Mouse (Mus musculus) right cerebral cortex, postnatal 10 days (tissue): ENCODE measurements at regions not wholly inside any gene's neighbourhood (a gene's known extent, or its start where the extent isn't known, plus 50 kb on each side); places are given as distances from the start of the nearest gene placed in this dataset.

Source experiments
- DNase-seq, 2 experiments: peaks; one replicate each; pipeline ENCODE4 v3.0.0; 2021; ENCODE audit warnings: low spot score in 2 of 2

- DNase-seq, result no peak
These were observed 654.8 kb upstream of the Mef2c start for GRCm38 (mm10) chr13:82849037-82849436.

- DNase-seq, result no peak
These were observed 634.0 kb upstream of the Mef2c start for GRCm38 (mm10) chr13:82869869-82870268.

DNA sequence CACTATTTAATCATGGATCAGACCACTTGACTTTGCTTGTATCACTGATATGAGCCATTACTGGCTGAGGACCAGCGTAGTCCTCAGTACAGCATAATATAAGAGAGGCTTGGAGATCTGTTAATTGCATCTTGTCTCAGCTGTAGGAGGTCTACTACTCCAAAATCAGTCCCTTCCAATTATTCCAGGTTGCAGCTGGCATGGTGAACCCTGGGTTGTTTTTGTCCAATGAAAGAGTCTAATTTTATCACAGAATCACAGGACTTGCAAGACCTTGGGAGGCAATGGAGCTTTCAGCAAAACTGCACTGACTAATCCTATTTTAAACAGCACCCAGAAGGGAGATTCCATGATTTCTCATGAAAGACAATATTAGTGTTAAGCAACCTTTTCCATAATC, 629.7 kb upstream of the Mef2c start:
- DNase-seq, result no peak

DNA sequence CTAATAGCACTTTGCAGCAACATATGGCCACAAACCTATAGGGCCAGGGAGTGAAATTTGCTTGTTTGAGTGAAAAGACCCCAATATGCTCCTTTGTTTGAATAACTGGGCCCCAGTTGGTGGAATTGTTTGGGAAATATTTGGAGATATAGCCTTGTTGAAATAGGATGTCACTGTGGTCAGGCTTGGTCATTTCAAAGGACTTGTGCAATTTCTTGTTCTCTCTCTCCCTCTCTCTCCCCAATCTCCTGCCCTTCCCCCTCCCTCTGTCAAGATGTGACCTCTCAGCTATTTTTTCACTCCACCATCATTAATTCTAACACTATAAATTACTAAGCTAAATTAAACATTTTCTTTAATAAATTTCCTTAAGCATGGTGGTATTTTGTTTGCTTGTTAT, 620.5 kb upstream of the Mef2c start:
- DNase-seq, result no peak

GRCm38 (mm10) chr13:82888755-82889154, 615.1 kb upstream of the Mef2c start:
- DNase-seq, result no peak

GRCm38 (mm10) chr13:82892731-82893130, 611.1 kb upstream of the Mef2c start:
- peak in 1 of 2 experiments; percentile 35 for DNase-seq

- DNase-seq, result no peak
These were observed 604.1 kb upstream of the Mef2c start for GRCm38 (mm10) chr13:82899686-82900085.

GRCm38 (mm10) chr13:82902160-82902559, 601.7 kb upstream of the Mef2c start:
- no peak for DNase-seq

DNA sequence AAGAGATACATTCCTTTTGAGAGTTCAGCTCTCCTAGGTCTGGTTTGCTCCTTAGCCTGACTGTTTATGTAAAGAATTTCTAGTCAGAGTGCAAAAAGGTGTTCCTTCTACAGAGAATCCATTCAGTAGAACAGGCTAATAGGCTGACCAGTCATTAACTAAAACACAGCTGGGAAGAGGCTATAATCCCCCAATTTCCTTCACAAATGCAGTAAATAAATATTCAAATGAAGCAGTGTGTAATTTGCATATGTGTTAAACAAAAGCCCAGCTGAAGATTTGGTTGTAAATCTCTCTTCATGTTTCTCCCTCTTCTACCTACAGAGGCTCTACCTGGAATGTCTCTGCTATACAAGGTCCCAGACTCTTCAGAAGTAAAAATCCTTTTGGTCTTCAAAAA, 600.2 kb upstream of the Mef2c start:
- no peak for DNase-seq

DNA sequence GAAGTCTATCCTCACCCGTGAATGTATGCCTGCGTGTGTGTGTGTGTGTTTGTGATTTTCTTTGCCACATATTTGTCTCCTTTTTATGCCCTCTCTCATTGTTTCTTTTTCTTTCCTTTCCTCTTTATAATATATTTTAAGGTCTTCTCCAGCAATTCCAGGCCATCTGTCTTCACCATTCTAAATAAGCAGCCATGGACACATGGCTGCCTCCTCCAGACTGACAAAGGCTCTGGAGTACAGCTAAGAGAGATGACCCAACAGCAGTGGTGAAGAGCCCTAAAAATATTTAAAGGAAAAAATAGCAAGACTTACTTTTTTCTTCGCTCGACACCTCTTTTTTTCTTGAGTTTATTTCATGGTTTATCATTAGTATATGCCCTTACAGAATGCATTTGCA, 596.1 kb upstream of the Mef2c start:
- peak in 1 of 2 experiments; percentile 55 for DNase-seq

- DNase-seq, result peak; percentile 37 to 63
These were observed 594.7 kb upstream of the Mef2c start for GRCm38 (mm10) chr13:82909151-82909550.

- DNase-seq, result peak in 1 of 2 experiments; percentile 57
These were observed 591.0 kb upstream of the Mef2c start for GRCm38 (mm10) chr13:82912859-82913258.

DNA sequence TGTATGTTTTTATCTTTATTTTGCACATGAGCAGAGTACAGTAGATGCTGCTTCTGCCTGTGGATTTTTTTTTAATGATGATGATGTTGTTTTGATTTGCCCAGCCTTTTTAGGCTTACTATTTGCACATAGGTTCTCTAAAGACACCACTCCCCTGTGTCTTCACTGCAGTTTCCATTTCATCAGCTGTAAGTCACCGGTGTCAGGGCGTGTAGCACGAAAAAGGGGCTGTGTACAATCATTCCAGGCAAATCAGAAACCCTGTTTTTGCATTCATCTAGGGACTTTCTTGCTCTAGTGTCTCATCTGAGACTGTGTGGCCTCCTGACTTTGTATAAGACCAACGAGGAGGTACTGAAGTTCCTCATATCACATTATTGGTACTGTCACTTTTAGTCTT, 588.6 kb upstream of the Mef2c start:
- no peak for DNase-seq

DNA sequence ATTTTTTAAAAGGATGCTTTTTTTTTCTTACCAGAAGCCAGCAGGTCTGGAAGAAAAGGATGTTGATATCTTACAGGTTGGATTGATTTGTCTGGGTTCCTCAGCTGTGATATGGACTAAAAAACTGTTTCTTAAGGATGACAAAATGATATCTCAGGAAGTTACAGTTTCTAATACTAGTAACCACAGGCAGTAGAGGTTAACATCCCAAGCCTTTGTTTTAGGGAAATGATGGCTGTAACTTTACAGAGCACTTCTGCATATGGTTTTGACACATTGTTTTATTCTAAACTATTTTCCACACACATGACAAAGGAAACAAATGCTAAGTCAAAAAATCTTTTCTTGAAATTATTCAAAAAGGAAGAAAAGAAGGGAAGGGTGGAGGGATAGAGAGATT, 573.8 kb upstream of the Mef2c start:
- no peak for DNase-seq

- no peak for DNase-seq
These were observed 566.0 kb upstream of the Mef2c start for GRCm38 (mm10) chr13:82937856-82938255.

DNA sequence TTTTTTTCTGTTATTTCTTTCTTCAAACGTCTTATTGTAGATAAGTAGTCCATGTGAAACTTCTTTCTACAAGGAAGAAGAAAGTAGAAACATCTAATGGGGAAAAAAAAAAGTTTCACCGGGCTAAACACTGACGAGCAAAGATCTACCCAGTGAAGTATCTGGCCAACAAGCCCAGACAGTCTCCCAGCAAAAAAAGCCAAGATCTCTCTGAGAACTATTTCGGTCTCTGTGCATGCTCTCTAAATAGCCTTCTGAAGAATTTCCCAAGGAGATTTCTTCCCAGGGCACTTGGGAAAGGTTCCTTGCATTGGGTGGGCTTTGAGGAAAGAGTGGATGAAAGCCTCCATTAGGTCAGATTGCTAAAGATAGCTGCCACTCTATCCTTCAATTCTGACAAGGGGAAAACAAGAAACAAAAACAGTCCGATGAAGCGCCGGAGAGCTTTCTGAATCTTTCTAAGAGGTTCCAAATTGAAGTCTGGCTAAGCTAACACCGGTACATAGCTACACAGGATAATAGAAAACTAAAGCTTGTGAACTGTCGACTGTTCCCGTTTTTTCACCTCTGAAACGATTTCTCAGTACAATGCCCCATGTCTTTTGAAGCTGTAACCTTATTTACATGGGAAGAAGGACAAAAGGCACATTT, 561.0 kb upstream of the Mef2c start:
- DNase-seq, result peak; percentile 24 to 44

DNA sequence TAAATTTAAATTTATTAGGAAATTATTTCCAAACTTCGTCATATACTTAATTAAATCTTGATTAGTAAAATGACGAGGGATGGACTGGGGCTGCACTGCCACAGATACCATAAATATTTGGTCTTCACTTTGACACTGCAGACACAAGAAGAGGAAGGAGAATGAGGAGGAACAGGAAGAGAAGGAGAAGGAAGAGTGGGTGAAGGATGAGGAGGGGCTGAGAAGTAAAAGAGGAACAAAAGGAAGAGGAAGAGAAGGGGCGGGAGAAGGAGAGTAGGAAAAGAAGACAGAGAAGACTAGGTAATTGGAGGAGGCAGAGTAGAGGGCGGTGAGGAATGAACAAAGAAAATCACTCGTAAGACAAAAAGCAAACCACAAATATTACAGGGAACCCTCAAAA, 556.9 kb upstream of the Mef2c start:
- DNase-seq, result no peak

DNA sequence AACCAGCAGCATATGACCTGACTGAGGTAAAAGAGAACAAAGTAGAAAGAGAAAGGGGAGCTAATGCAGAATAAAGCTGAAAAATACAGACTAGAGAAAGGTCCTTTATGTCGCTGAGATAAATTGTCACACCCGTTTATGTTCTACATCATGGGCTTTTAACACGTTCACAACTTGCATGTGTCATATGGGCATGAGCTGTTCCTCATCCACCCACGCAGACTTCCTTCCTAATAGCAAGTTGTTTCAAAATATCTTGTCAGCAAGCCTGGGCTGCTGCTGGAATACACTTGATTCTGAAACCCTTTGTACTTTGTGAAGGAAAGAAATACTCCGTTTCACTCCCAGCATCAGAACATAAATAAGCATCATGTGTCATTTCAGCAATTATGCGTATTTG, 554.3 kb upstream of the Mef2c start:
- DNase-seq, result peak in 1 of 2 experiments; percentile 43

DNA sequence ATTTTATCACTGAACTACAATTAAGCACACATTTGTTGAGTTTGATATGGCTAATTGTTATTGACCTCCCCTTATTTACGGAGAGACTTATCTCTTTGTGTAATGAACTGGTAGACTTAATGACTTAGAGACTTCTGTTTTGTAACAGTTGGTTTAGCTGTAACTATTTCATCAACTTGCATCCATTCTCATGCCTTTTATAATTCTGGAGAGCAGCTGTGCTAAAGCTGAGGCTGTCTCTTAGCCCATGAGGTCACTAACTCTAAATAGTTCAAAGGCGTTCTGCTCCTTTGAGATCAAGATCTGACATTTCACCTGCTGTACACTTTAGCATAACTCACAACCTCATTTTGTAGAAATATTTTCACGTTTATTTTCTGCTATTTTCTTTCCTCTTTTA, 541.5 kb upstream of the Mef2c start:
- no peak for DNase-seq

GRCm38 (mm10) chr13:82971722-82972121, 532.1 kb upstream of the Mef2c start:
- peak; percentile 32 to 74 for DNase-seq

GRCm38 (mm10) chr13:82974210-82974811, 529.5 kb upstream of the Mef2c start:
- DNase-seq, result no peak

GRCm38 (mm10) chr13:83001118-83001517, 502.7 kb upstream of the Mef2c start:
- DNase-seq, result no peak

GRCm38 (mm10) chr13:83016686-83017085, 487.1 kb upstream of the Mef2c start:
- no peak for DNase-seq

DNA sequence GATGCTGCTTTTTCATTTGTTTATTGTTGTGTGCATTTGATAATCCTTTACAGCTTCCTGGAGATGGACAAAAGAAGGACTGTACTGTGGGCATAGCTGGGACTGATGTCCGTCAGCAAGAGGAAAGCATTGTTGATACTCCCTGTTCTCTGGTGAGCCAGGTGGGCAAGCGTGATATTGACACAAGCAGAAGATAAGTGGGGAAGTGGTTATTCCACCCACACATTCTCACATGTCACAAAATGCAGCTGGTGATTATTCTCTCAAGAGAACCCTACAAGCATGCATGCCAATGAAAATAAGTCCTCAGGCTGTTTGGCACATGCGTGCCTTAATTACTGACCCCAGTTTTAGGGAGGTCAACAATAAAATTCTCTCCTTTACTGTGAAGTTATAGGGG, 483.0 kb upstream of the Mef2c start:
- DNase-seq, result no peak
